Comparison of ENCODE assay signal across 21 mouse cellular contexts in genomic region chr19:7073997-7074781, GRCm38 (mm10). TPM values are rescaled to one million over a fixed set of nuclear protein-coding genes. Genes with fewer than 3 reads are reported as not detected.
DNase-seq lines count a peak whose midpoint lies in the region; ATAC-seq and TF ChIP-seq lines count a peak whose summit lies in the region.
"Had no signal": no experiment of that assay in that cellular context is flagged by ENCODE, and none has a peak within 500 bp of the region (broad histone marks: within the 10 kb centered on the region; RNA-seq: fewer than 3 reads in every experiment).

No protein-coding gene starts in this region.

- 0 out of 2 replicates have a peak overlapping the region, but pooled peaks have one; percentile 13 for H3K27ac ChIP-seq in hindbrain, embryonic 15.5 days (replicated peaks)
- H3K27ac ChIP-seq in hindbrain, embryonic 14.5 days = no peak overlapping the region
- H3K27ac ChIP-seq in embryonic facial prominence, embryonic 10.5 days (replicated peaks) = peak overlapping the region; percentile 25; the same call in 1 of the 2 replicates
- no peak overlapping the region for H3K27ac ChIP-seq in forebrain, postnatal 0 days (ENCODE audit: low read depth, low read length)
- 0 out of 2 replicates have a peak overlapping the region, but pooled peaks have one; percentile 42 for H3K27ac ChIP-seq in neural tube, embryonic 13.5 days (replicated peaks)
- no peak overlapping the region for H3K27ac ChIP-seq in liver, embryonic 12.5 days
- H3K27ac ChIP-seq: embryonic facial prominence, embryonic 15.5 days; limb, embryonic 10.5 days had no signal

- no peak for DNase-seq in hindbrain, embryonic 14.5 days (ENCODE audit: low spot score)
- DNase-seq in embryonic facial prominence, embryonic 10.5 days (ENCODE audit: low spot score) = no peak
- no peak for DNase-seq in forebrain, postnatal 0 days
- no peak for DNase-seq in urinary bladder, postnatal 10 days (ENCODE audit: low spot score)
- DNase-seq: adrenal gland, postnatal 25 days; B cell, adult 2 months; cerebellum, adult 18-20 months; cerebellum, postnatal 25 days; embryo, embryonic 11 days; kidney, postnatal 10 days; lung, adult 18-20 months; lung, postnatal 14 days; thymus, postnatal 4 days had no signal

- no peak overlapping the region for H3K9ac ChIP-seq in hindbrain, embryonic 15.5 days
- H3K9ac ChIP-seq in hindbrain, embryonic 14.5 days = no peak overlapping the region
- H3K9ac ChIP-seq in forebrain, postnatal 0 days = no peak overlapping the region
- no peak overlapping the region for H3K9ac ChIP-seq in neural tube, embryonic 13.5 days
- H3K9ac ChIP-seq in liver, embryonic 12.5 days = no peak overlapping the region
- H3K9ac ChIP-seq: embryonic facial prominence, embryonic 15.5 days had no signal

- peaks cover 49% of the 10 kb centered on the region for H3K4me1 ChIP-seq in hindbrain, embryonic 15.5 days (replicated peaks)
- H3K4me1 ChIP-seq in hindbrain, embryonic 14.5 days (replicated peaks; ENCODE audit: control insufficient read depth, insufficient read depth, low read length) = peaks cover 46% of the 10 kb centered on the region
- H3K4me1 ChIP-seq in embryonic facial prominence, embryonic 10.5 days = peaks cover 58% of the 10 kb centered on the region
- 0 out of 2 replicates have a peak, but pooled peaks cover 5% of the 10 kb centered on the region for H3K4me1 ChIP-seq in forebrain, postnatal 0 days (ENCODE audit: insufficient read depth)
- H3K4me1 ChIP-seq in neural tube, embryonic 13.5 days (replicated peaks) = peaks cover 75% of the 10 kb centered on the region
- peaks cover 11% of the 10 kb centered on the region for H3K4me1 ChIP-seq in liver, embryonic 12.5 days

- no peak for ATAC-seq in hindbrain, embryonic 15.5 days (ENCODE audit: low FRiP score, low read depth)
- no peak for ATAC-seq in hindbrain, embryonic 14.5 days (ENCODE audit: low FRiP score)
- ATAC-seq in forebrain, postnatal 0 days = peak; percentile 28; the same call in 1 of the 2 replicates
- ATAC-seq in neural tube, embryonic 13.5 days (ENCODE audit: low read depth) = no peak
- ATAC-seq in liver, embryonic 12.5 days = no peak
- ATAC-seq: intestine, postnatal 0 days had no signal

- H3K9me3 ChIP-seq in hindbrain, embryonic 15.5 days = no peaks in the 10 kb centered on the region
- H3K9me3 ChIP-seq in hindbrain, embryonic 14.5 days (ENCODE audit: control insufficient read depth, low read length) = no peaks in the 10 kb centered on the region
- H3K9me3 ChIP-seq in embryonic facial prominence, embryonic 10.5 days = no peaks in the 10 kb centered on the region
- no peaks in the 10 kb centered on the region for H3K9me3 ChIP-seq in forebrain, postnatal 0 days (ENCODE audit: low read length)
- no peaks in the 10 kb centered on the region for H3K9me3 ChIP-seq in neural tube, embryonic 13.5 days
- no peaks in the 10 kb centered on the region for H3K9me3 ChIP-seq in liver, embryonic 12.5 days (replicated peaks)
- H3K9me3 ChIP-seq: embryonic facial prominence, embryonic 15.5 days; limb, embryonic 10.5 days; megakaryocyte, embryonic 14.5 days had no signal

- H3K4me3 ChIP-seq in hindbrain, embryonic 15.5 days = no peak overlapping the region
- H3K4me3 ChIP-seq in hindbrain, embryonic 14.5 days (replicated peaks; ENCODE audit: low read length) = no peak overlapping the region
- H3K4me3 ChIP-seq in embryonic facial prominence, embryonic 10.5 days = no peak overlapping the region
- no peak overlapping the region for H3K4me3 ChIP-seq in forebrain, postnatal 0 days (ENCODE audit: low read depth, low read length)
- H3K4me3 ChIP-seq in neural tube, embryonic 13.5 days = no peak overlapping the region
- H3K4me3 ChIP-seq in liver, embryonic 12.5 days = no peak overlapping the region
- H3K4me3 ChIP-seq: embryonic facial prominence, embryonic 15.5 days; limb, embryonic 10.5 days; megakaryocyte, embryonic 14.5 days had no signal

- no peaks in the 10 kb centered on the region for H3K36me3 ChIP-seq in hindbrain, embryonic 15.5 days
- H3K36me3 ChIP-seq in hindbrain, embryonic 14.5 days (replicated peaks; ENCODE audit: control insufficient read depth, insufficient read depth) = no peaks in the 10 kb centered on the region
- no peaks in the 10 kb centered on the region for H3K36me3 ChIP-seq in embryonic facial prominence, embryonic 10.5 days (replicated peaks)
- no peaks in the 10 kb centered on the region for H3K36me3 ChIP-seq in forebrain, postnatal 0 days (ENCODE audit: insufficient read depth)
- H3K36me3 ChIP-seq in neural tube, embryonic 13.5 days = no peaks in the 10 kb centered on the region
- H3K36me3 ChIP-seq in liver, embryonic 12.5 days = no peaks in the 10 kb centered on the region
- H3K36me3 ChIP-seq: embryonic facial prominence, embryonic 15.5 days; limb, embryonic 10.5 days had no signal

- no peak for TF ChIP-seq CTCF in forebrain, postnatal 0 days (IDR thresholded peaks at IDR 0.05; ENCODE audit: low read depth)

- peaks cover 5% of the 10 kb centered on the region; the same call in 1 of the 2 replicates for H3K27me3 ChIP-seq in hindbrain, embryonic 15.5 days
- no peaks in the 10 kb centered on the region for H3K27me3 ChIP-seq in hindbrain, embryonic 14.5 days (ENCODE audit: control insufficient read depth, insufficient read depth, low read length)
- H3K27me3 ChIP-seq in embryonic facial prominence, embryonic 10.5 days (replicated peaks; ENCODE audit: low read depth, poor library complexity, severe bottlenecking) = peaks cover 44% of the 10 kb centered on the region
- H3K27me3 ChIP-seq in forebrain, postnatal 0 days (ENCODE audit: insufficient read depth, low read length) = no peaks in the 10 kb centered on the region
- peaks cover 77% of the 10 kb centered on the region for H3K27me3 ChIP-seq in neural tube, embryonic 13.5 days
- H3K27me3 ChIP-seq in liver, embryonic 12.5 days (replicated peaks) = peaks cover 54% of the 10 kb centered on the region

- H3K4me2 ChIP-seq in hindbrain, embryonic 15.5 days = no peak overlapping the region
- no peak overlapping the region for H3K4me2 ChIP-seq in hindbrain, embryonic 14.5 days (replicated peaks)
- no peak overlapping the region for H3K4me2 ChIP-seq in forebrain, postnatal 0 days (ENCODE audit: low read depth)
- no peak overlapping the region for H3K4me2 ChIP-seq in neural tube, embryonic 13.5 days
- no peak overlapping the region for H3K4me2 ChIP-seq in liver, embryonic 12.5 days
- H3K4me2 ChIP-seq: embryonic facial prominence, embryonic 15.5 days had no signal

- 30% methylated on average over 12 of the region's 12 CpGs for WGBS in hindbrain, embryonic 15.5 days
- 25% methylated on average over 12 of the region's 12 CpGs for WGBS in hindbrain, embryonic 14.5 days
- 53% methylated on average over 12 of the region's 12 CpGs for WGBS in embryonic facial prominence, embryonic 10.5 days
- 28% methylated on average over 12 of the region's 12 CpGs for WGBS in forebrain, postnatal 0 days
- WGBS in neural tube, embryonic 13.5 days = 19% methylated on average over 12 of the region's 12 CpGs
- 63% methylated on average over 12 of the region's 12 CpGs for WGBS in liver, embryonic 12.5 days (ENCODE audit: insufficient replicate concordance)

RNA-seq across cellular contexts. Expression of gene Macrod1, which starts 17.6 kb away (rescaled TPM):
- 5.5 and 6.1 TPM in 2 replicates for polyA plus RNA-seq in hindbrain, embryonic 15.5 days (2015; fragmentation: Nextera tagmentation; extraction: Ambion mirVana)
- polyA plus RNA-seq in hindbrain, embryonic 14.5 days (2014; fragmentation: Nextera tagmentation; extraction: Ambion mirVana) = 5.2 and 6.9 TPM in 2 replicates
- polyA plus RNA-seq in embryonic facial prominence, embryonic 10.5 days (2016; fragmentation: Nextera tagmentation; extraction: Ambion mirVana) = 5.0 and 5.4 TPM in 2 replicates
- 8.1 and 9.4 TPM in 2 replicates for total RNA-seq in forebrain, postnatal 0 days (2014; rRNA removed)
- 8.0 and 8.5 TPM in 2 replicates for polyA plus RNA-seq in forebrain, postnatal 0 days (2015; fragmentation: Nextera tagmentation; extraction: Ambion mirVana)
- polyA plus RNA-seq in neural tube, embryonic 13.5 days (2015; fragmentation: Nextera tagmentation; extraction: Ambion mirVana) = 4.4 and 5.2 TPM in 2 replicates
- 6.4 and 7.6 TPM in 2 replicates for polyA plus RNA-seq in liver, embryonic 12.5 days (2016; fragmentation: Nextera tagmentation; extraction: Ambion mirVana)

RNA-seq across cellular contexts. Expression of gene Flrt1, which starts 31.3 kb away (rescaled TPM):
- 9.8 and 11.1 TPM in 2 replicates for polyA plus RNA-seq in hindbrain, embryonic 15.5 days (2015; fragmentation: Nextera tagmentation; extraction: Ambion mirVana)
- polyA plus RNA-seq in hindbrain, embryonic 14.5 days (2014; fragmentation: Nextera tagmentation; extraction: Ambion mirVana) = 8.7 and 9.5 TPM in 2 replicates
- polyA plus RNA-seq in embryonic facial prominence, embryonic 10.5 days (2016; fragmentation: Nextera tagmentation; extraction: Ambion mirVana) = 2.5 and 2.9 TPM in 2 replicates
- total RNA-seq in forebrain, postnatal 0 days (2014; rRNA removed) = 8.1 and 8.8 TPM in 2 replicates
- 6.7 and 11.3 TPM in 2 replicates for polyA plus RNA-seq in forebrain, postnatal 0 days (2015; fragmentation: Nextera tagmentation; extraction: Ambion mirVana)
- 9.6 and 10.9 TPM in 2 replicates for polyA plus RNA-seq in neural tube, embryonic 13.5 days (2015; fragmentation: Nextera tagmentation; extraction: Ambion mirVana)
- polyA plus RNA-seq in liver, embryonic 12.5 days (2016; fragmentation: Nextera tagmentation; extraction: Ambion mirVana) = 0.23 TPM in 2 replicates
- total RNA-seq: hematopoietic stem cell, adult 5-6 weeks had no signal

RNA-seq across cellular contexts. Expression of gene Stip1, which starts 34.4 kb away (rescaled TPM):
- polyA plus RNA-seq in hindbrain, embryonic 15.5 days (2015; fragmentation: Nextera tagmentation; extraction: Ambion mirVana) = 218 and 229 TPM in 2 replicates
- 204 and 230 TPM in 2 replicates for polyA plus RNA-seq in hindbrain, embryonic 14.5 days (2014; fragmentation: Nextera tagmentation; extraction: Ambion mirVana)
- polyA plus RNA-seq in embryonic facial prominence, embryonic 10.5 days (2016; fragmentation: Nextera tagmentation; extraction: Ambion mirVana) = 453 and 489 TPM in 2 replicates
- 124 and 133 TPM in 2 replicates for total RNA-seq in forebrain, postnatal 0 days (2014; rRNA removed)
- polyA plus RNA-seq in forebrain, postnatal 0 days (2015; fragmentation: Nextera tagmentation; extraction: Ambion mirVana) = 146 and 156 TPM in 2 replicates
- 244 and 248 TPM in 2 replicates for polyA plus RNA-seq in neural tube, embryonic 13.5 days (2015; fragmentation: Nextera tagmentation; extraction: Ambion mirVana)
- polyA plus RNA-seq in liver, embryonic 12.5 days (2016; fragmentation: Nextera tagmentation; extraction: Ambion mirVana) = 218 and 230 TPM in 2 replicates

RNA-seq across cellular contexts. Expression of gene Fermt3, which starts 54.9 kb away (rescaled TPM):
- 4.5 and 5.2 TPM in 2 replicates for polyA plus RNA-seq in hindbrain, embryonic 15.5 days (2015; fragmentation: Nextera tagmentation; extraction: Ambion mirVana)
- 3.1 and 3.8 TPM in 2 replicates for polyA plus RNA-seq in hindbrain, embryonic 14.5 days (2014; fragmentation: Nextera tagmentation; extraction: Ambion mirVana)
- 7.1 and 8.0 TPM in 2 replicates for polyA plus RNA-seq in embryonic facial prominence, embryonic 10.5 days (2016; fragmentation: Nextera tagmentation; extraction: Ambion mirVana)
- 4.4 and 6.0 TPM in 2 replicates for total RNA-seq in forebrain, postnatal 0 days (2014; rRNA removed)
- 2.6 and 3.6 TPM in 2 replicates for polyA plus RNA-seq in forebrain, postnatal 0 days (2015; fragmentation: Nextera tagmentation; extraction: Ambion mirVana)
- polyA plus RNA-seq in neural tube, embryonic 13.5 days (2015; fragmentation: Nextera tagmentation; extraction: Ambion mirVana) = 4.4 and 4.9 TPM in 2 replicates
- 135 and 147 TPM in 2 replicates for polyA plus RNA-seq in liver, embryonic 12.5 days (2016; fragmentation: Nextera tagmentation; extraction: Ambion mirVana)

Comparison
In these comparisons a context has a peak if more than half of its experiments do, and no peak if none do; other contexts are left out.
1. H3K27ac ChIP-seq: peak in hindbrain, embryonic 15.5 days (single experiment), embryonic facial prominence, embryonic 10.5 days (single experiment) and neural tube, embryonic 13.5 days (single experiment); none in hindbrain, embryonic 14.5 days (single experiment), forebrain, postnatal 0 days (single experiment) and liver, embryonic 12.5 days (single experiment).